Mouse (Mus musculus): ENCODE measurements around the gene Plekhg4. TPM values are rescaled to one million over a fixed set of nuclear protein-coding genes. Genes with fewer than 3 reads are reported as not detected.

Plekhg4 gene
- polyA plus RNA-seq, 1 experiment from 2014 or later: 0.52 TPM

GRCm38 (mm10) chr8:105342768-105343167 is 30.3 kb upstream of the Plekhg4 start:
- H3K27me3 ChIP-seq (ENCODE audit: insufficient read depth, poor library complexity, severe bottlenecking): 0 out of 2 replicates have a peak, but pooled peaks cover 10% of the 10 kb centered on the region

GRCm38 (mm10) chr8:105343791-105344574 is 29.1 kb upstream of the Plekhg4 start:
- Histone ChIP-seq H3K4me3 (no peak overlapping the region), H3K27ac (no peak overlapping the region), H3K27me3 (ENCODE audit: insufficient read depth, poor library complexity, severe bottlenecking) (0 out of 2 replicates have a peak, but pooled peaks cover 10% of the 10 kb centered on the region), H3K4me1 (replicated peaks) (peaks cover 54% of the 10 kb centered on the region), H3K36me3 (no peaks in the 10 kb centered on the region), H3K9me3 (no peaks in the 10 kb centered on the region)
- 84% methylated on average over 8 of the region's 8 CpGs for WGBS
- DNase-seq (ENCODE audit: low spot score): no peak

More at GRCm38 (mm10) chr8:105342768-105343167, 30.3 kb upstream of the Plekhg4 start:
- Histone ChIP-seq H3K9me3 (no peaks in the 10 kb centered on the region), H3K27ac (no peak overlapping the region), H3K4me1 (replicated peaks) (peaks cover 42% of the 10 kb centered on the region), H3K4me3 (no peak overlapping the region), H3K36me3 (peaks cover 11% of the 10 kb centered on the region)
- WGBS: 81% methylated on average over 4 of the region's 4 CpGs
- DNase-seq (ENCODE audit: low spot score): no peak

GRCm38 (mm10) chr8:105345061-105345975 is 27.8 kb upstream of the Plekhg4 start:
- H3K4me3 ChIP-seq: peak overlapping the region; percentile 72; the same call in 1 of the 2 replicates
- H3K27ac ChIP-seq: peak overlapping the region; percentile 40; the same call in 1 of the 2 replicates
- no peaks in the 10 kb centered on the region for H3K36me3 ChIP-seq
- WGBS: 68% methylated on average over 7 of the region's 7 CpGs
- peaks cover 20% of the 10 kb centered on the region for H3K27me3 ChIP-seq (ENCODE audit: insufficient read depth, poor library complexity, severe bottlenecking)
- H3K9me3 ChIP-seq: no peaks in the 10 kb centered on the region
- H3K4me1 ChIP-seq (replicated peaks): peaks cover 64% of the 10 kb centered on the region
- DNase-seq (ENCODE audit: low spot score): no peak

- Histone ChIP-seq H3K27ac (peak overlapping the region; percentile 90), H3K9me3 (no peaks in the 10 kb centered on the region), H3K4me3 (peak overlapping the region; percentile 72), H3K27me3 (ENCODE audit: insufficient read depth, poor library complexity, severe bottlenecking) (peaks cover 31% of the 10 kb centered on the region), H3K36me3 (no peaks in the 10 kb centered on the region), H3K4me1 (replicated peaks) (peaks cover 68% of the 10 kb centered on the region)
- DNase-seq (ENCODE audit: low spot score): peak; percentile 72
- WGBS: under 1% methylated on average over 34 of the region's 34 CpGs
Observed at GRCm38 (mm10) chr8:105346611-105347427, 26.3 kb upstream of the Plekhg4 start.

GRCm38 (mm10) chr8:105347428-105348221 is 25.4 kb upstream of the Plekhg4 start, which contains the start of gene Fhod1:
Gene Fhod1, minus strand, starts transcription at chr8:105347953.
- H3K4me3 ChIP-seq: peak within 1 kb of the TSS; percentile 72
- H3K36me3 ChIP-seq: no peaks in the 10 kb centered on the region
- DNase-seq (ENCODE audit: low spot score): peak; percentile 96
- peak within 1 kb of the TSS; percentile 90 for H3K27ac ChIP-seq
- H3K4me1 ChIP-seq (replicated peaks): peaks cover 68% of the 10 kb centered on the region
- no peaks in the 10 kb centered on the region for H3K9me3 ChIP-seq
- under 1% methylated on average over 53 of the region's 53 CpGs for WGBS
- H3K27me3 ChIP-seq (ENCODE audit: insufficient read depth, poor library complexity, severe bottlenecking): peaks cover 31% of the 10 kb centered on the region

GRCm38 (mm10) chr8:105348450-105349095 is 24.5 kb upstream of the Plekhg4 start, which contains the start of gene Slc9a5:
Gene Slc9a5, plus strand, starts transcription at chr8:105348843.
- no peaks in the 10 kb centered on the region for H3K9me3 ChIP-seq
- peaks cover 33% of the 10 kb centered on the region for H3K27me3 ChIP-seq (ENCODE audit: insufficient read depth, poor library complexity, severe bottlenecking)
- H3K4me3 ChIP-seq: peak within 1 kb of the TSS; percentile 72
- DNase-seq (ENCODE audit: low spot score): peak; percentile 83
- H3K36me3 ChIP-seq: no peaks in the 10 kb centered on the region
- H3K27ac ChIP-seq: peak within 1 kb of the TSS; percentile 90
- WGBS: under 1% methylated on average over 34 of the region's 34 CpGs
- peaks cover 71% of the 10 kb centered on the region for H3K4me1 ChIP-seq (replicated peaks)

- H3K9me3 ChIP-seq: no peaks in the 10 kb centered on the region
- H3K4me1 ChIP-seq (replicated peaks): peaks cover 72% of the 10 kb centered on the region
- peak overlapping the region; percentile 90 for H3K27ac ChIP-seq
- H3K36me3 ChIP-seq: 0 out of 2 replicates have a peak, but pooled peaks cover 3% of the 10 kb centered on the region
- peak; percentile 62 for DNase-seq (ENCODE audit: low spot score)
- peak overlapping the region; percentile 72 for H3K4me3 ChIP-seq
- H3K27me3 ChIP-seq (ENCODE audit: insufficient read depth, poor library complexity, severe bottlenecking): peaks cover 36% of the 10 kb centered on the region
- 1% methylated on average over 42 of the region's 48 CpGs for WGBS
Observed at GRCm38 (mm10) chr8:105349096-105349771, 23.8 kb upstream of the Plekhg4 start.

GRCm38 (mm10) chr8:105350186-105350585 is 22.9 kb upstream of the Plekhg4 start:
- Histone ChIP-seq H3K9me3 (no peaks in the 10 kb centered on the region), H3K4me1 (replicated peaks) (peaks cover 70% of the 10 kb centered on the region), H3K4me3 (peak overlapping the region; percentile 72), H3K27me3 (ENCODE audit: insufficient read depth, poor library complexity, severe bottlenecking) (peaks cover 36% of the 10 kb centered on the region), H3K27ac (no peak overlapping the region), H3K36me3 (0 out of 2 replicates have a peak, but pooled peaks cover 3% of the 10 kb centered on the region)
- DNase-seq (ENCODE audit: low spot score): no peak
- WGBS: 43% methylated on average over 7 of the region's 7 CpGs

GRCm38 (mm10) chr8:105353583-105354135 is 19.4 kb upstream of the Plekhg4 start:
- WGBS: 72% methylated on average over 8 of the region's 8 CpGs
- peaks cover 49% of the 10 kb centered on the region for H3K27me3 ChIP-seq (ENCODE audit: insufficient read depth, poor library complexity, severe bottlenecking)
- DNase-seq (ENCODE audit: low spot score): no peak
- H3K36me3 ChIP-seq: peaks cover 28% of the 10 kb centered on the region
- no peaks in the 10 kb centered on the region for H3K9me3 ChIP-seq
- no peak overlapping the region for H3K27ac ChIP-seq
- peaks cover 49% of the 10 kb centered on the region for H3K4me1 ChIP-seq (replicated peaks)
- no peak overlapping the region for H3K4me3 ChIP-seq

GRCm38 (mm10) chr8:105354549-105354948 is 18.5 kb upstream of the Plekhg4 start:
- Histone ChIP-seq H3K9me3 (no peaks in the 10 kb centered on the region), H3K36me3 (peaks cover 28% of the 10 kb centered on the region), H3K4me1 (replicated peaks) (peaks cover 48% of the 10 kb centered on the region), H3K27me3 (ENCODE audit: insufficient read depth, poor library complexity, severe bottlenecking) (peaks cover 46% of the 10 kb centered on the region), H3K4me3 (no peak overlapping the region), H3K27ac (peak overlapping the region; percentile 54; the same call in 1 of the 2 replicates)
- WGBS: 81% methylated on average over 4 of the region's 4 CpGs
- no peak for DNase-seq (ENCODE audit: low spot score)

Data from hindbrain, embryonic 10.5 days (tissue).